Mouse (Mus musculus) CH12.LX (cell line): Measurements from ENCODE around the gene Crbn. TPM values are rescaled to one million over a fixed set of nuclear protein-coding genes. Genes with fewer than 3 reads are reported as not detected.

ENCODE experiments used
- polyA plus RNA-seq: library from polyadenylated mRNA; unstranded; fragments of >175 nt; gene quantifications from 2 replicates; pipeline ENCODE4 v1.2.1, GENCODE M21; 2012; ENCODE audit warnings: low read depth; ENCODE audit not compliant: insufficient read length
- total RNA-seq, 2 experiments: library from RNA; depleted of rRNA; stranded (reverse); fragments of 300-350 nt in 1 of 2; fragments of >200 nt in 1 of 2; gene quantifications; 2 replicates each; pipeline ENCODE4 v1.2.3; 2012 to 2014

Gene Crbn
- total and polyA plus RNA-seq, 3 experiments, result 29.2 to 60.1 (median 30.8) TPM

Other genes starting within 250 kb of the Crbn start
- 56.8 and 65.0 TPM in 2 replicates for gene Il5ra, start 51.0 kb downstream of the Crbn start, total RNA-seq (2012; rRNA removed)
- 119 and 138 TPM in 2 replicates for gene Il5ra, start 51.0 kb downstream of the Crbn start, total RNA-seq (2014; rRNA removed)
- gene Il5ra, start 51.0 kb downstream of the Crbn start, polyA plus RNA-seq, result 69.0 and 70.2 TPM in 2 replicates
- gene Trnt1, start 31.0 kb downstream of the Crbn start, total RNA-seq (2012; rRNA removed), result 106 and 155 TPM in 2 replicates
- 239 and 286 TPM in 2 replicates for gene Trnt1, start 31.0 kb downstream of the Crbn start, total RNA-seq (2014; rRNA removed)
- 159 and 195 TPM in 2 replicates for gene Trnt1, start 31.0 kb downstream of the Crbn start, polyA plus RNA-seq